Mouse (Mus musculus) bone marrow, adult 2 months (tissue): ENCODE data around the gene Utp18. TPM values are rescaled to one million over a fixed set of nuclear protein-coding genes. Genes with fewer than 3 reads are reported as not detected.

ENCODE experiments used
- H3K27ac ChIP-seq: fragments of 200-500 bp; 2 replicates; pipeline ENCODE4 v1.5.1; 2012; ENCODE audit warnings: low read depth, mild to moderate bottlenecking, control low read depth, inconsistent platforms, low read length; ENCODE audit not compliant: control insufficient read depth, poor library complexity, insufficient read depth
- H3K4me1 ChIP-seq: fragments of 200-500 bp; 2 replicates; pipeline ENCODE4 v1.6.1; 2011; ENCODE audit warnings: low read length; ENCODE audit not compliant: control insufficient read depth, insufficient read depth
- H3K4me3 ChIP-seq: fragments of 200-500 bp; replicated peaks from 2 replicates; pipeline ENCODE3; 2011; ENCODE audit warnings: mild to moderate bottlenecking, low read depth, low read length, control low read depth; ENCODE audit not compliant: control insufficient read depth
- CTCF ChIP-seq: fragments of 200-500 bp; IDR thresholded peaks from 2 replicates; pipeline ENCODE4 v1.5.1; 2011; ENCODE audit warnings: low read length, control low read depth; ENCODE audit not compliant: control insufficient read depth, insufficient read depth
- POLR2A ChIP-seq: fragments of 200-500 bp; IDR thresholded peaks from 2 replicates; pipeline ENCODE4 v1.6.1; 2011; ENCODE audit warnings: low read depth, mild to moderate bottlenecking, control low read depth, low read length, borderline replicate concordance; ENCODE audit not compliant: control insufficient read depth
- WGBS: fragments of 180-500 bp; shearing (Covaris S2); methylation state at CpG from one replicate; pipeline ENCODE4 v1.1.7; 2018; 5-methylcytosine and 5-hydroxymethylcytosine counted together
- polyA plus RNA-seq: library from polyadenylated mRNA; stranded (reverse); fragments of >200 nt; gene quantifications from 2 replicates; pipeline ENCODE4 v1.2.4, GENCODE M21; 2011; ENCODE audit warnings: low replicate concordance; ENCODE audit not compliant: missing spikeins, insufficient read depth, insufficient read length

Gene Utp18
- polyA plus RNA-seq, 1 experiment, result 16.7 TPM

- no peak overlapping the region for H3K27ac ChIP-seq
- WGBS, result 2% methylated on average over 6 of the region's 6 CpGs
- no peaks in the 10 kb centered on the region for H3K4me1 ChIP-seq
- H3K4me3 ChIP-seq, result no peak overlapping the region
- TF ChIP-seq CTCF, result peak; percentile 70
- no peak for TF ChIP-seq POLR2A
Measured at GRCm38 (mm10) chr11:93856284-93856955, 29.1 kb downstream of the Utp18 start.

DNA sequence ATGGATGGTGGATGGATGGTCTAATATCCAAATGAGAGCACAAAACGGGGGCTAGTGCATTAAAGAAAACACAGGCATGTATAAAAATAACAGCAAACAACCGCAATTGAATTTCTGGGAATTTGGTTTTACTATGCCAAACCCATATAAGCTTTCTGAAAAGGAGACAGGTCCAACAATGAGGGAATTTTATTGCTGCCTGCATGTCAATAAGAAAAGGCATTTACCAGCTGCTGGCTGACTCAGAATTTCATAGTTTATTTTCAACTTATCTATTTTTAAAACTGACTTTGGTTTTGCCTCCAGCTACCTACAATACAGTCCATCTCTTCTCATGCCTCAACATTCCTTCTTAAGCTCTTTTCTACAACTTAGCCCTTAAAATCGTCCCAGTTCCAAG is 33.0 kb downstream of the Utp18 start:
- no peak overlapping the region for H3K4me3 ChIP-seq
- 72% methylated on average over 3 of the region's 3 CpGs for WGBS
- H3K4me1 ChIP-seq, result no peaks in the 10 kb centered on the region
- no peak overlapping the region for H3K27ac ChIP-seq
- TF ChIP-seq CTCF (no peak), POLR2A (no peak)

- WGBS, result 71% methylated on average over 2 of the region's 2 CpGs
- no peaks in the 10 kb centered on the region for H3K4me1 ChIP-seq
- no peak for TF ChIP-seq POLR2A
- no peak for TF ChIP-seq CTCF
Measured at GRCm38 (mm10) chr11:93847342-93847741, 38.2 kb downstream of the Utp18 start.

DNA sequence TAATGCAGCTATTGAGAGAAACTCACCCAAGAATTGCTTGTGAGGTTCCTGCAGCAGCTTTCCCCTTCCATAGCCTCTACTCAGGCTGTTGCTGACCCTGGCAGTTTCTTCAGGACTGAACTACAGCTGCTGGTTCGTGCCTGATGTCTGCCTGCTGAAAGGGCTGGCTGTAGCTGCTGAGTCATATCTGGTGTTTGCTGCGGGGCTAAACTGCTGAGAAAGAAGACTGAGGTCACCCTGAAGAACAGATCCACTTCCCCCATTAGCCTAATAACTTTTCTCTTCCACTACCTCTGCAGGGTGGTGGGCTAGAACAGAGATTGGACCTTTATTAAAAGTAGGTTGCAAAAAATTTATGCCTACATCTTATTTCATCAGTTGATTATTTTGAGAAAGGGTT is 49.8 kb downstream of the Utp18 start:
- H3K4me3 ChIP-seq, result no peak overlapping the region
- 5% methylated on average over 2 of the region's 2 CpGs for WGBS
- TF ChIP-seq CTCF, result no peak
- TF ChIP-seq POLR2A, result no peak
- H3K4me1 ChIP-seq, result no peaks in the 10 kb centered on the region
- no peak overlapping the region for H3K27ac ChIP-seq

More at GRCm38 (mm10) chr11:93847342-93847741, 38.2 kb downstream of the Utp18 start:
- no peak overlapping the region for H3K27ac ChIP-seq
- no peak overlapping the region for H3K4me3 ChIP-seq

DNA sequence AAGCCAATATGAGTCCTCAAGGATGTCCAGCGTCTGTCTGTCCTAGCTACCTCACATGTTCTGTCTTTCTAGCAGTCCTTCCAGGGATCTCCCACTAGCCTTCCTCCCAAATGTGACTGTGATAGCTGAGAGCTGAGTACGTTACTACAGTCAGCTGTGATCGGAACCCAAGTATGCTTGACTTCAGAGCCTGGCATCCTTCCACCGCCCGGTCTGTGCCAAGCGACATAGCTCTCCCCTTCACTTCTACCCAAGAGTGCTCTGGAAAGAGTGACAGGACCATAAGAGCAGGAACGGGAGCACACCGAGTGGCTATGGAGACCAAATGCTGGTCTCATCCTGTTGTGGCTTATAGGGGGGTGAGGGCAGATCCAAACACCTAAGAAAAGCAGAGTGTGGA is 55.6 kb downstream of the Utp18 start:
- 90% methylated on average over 8 of the region's 8 CpGs for WGBS
- Histone ChIP-seq H3K4me1 (no peaks in the 10 kb centered on the region), H3K4me3 (no peak overlapping the region), H3K27ac (no peak overlapping the region)
- no peak for TF ChIP-seq POLR2A
- TF ChIP-seq CTCF, result no peak

GRCm38 (mm10) chr11:93829327-93829679 is 56.3 kb downstream of the Utp18 start:
- TF ChIP-seq POLR2A (no peak), CTCF (no peak)
- 84% methylated on average over 6 of the region's 6 CpGs for WGBS
- Histone ChIP-seq H3K27ac (no peak overlapping the region; the same call in 1 of the 2 replicates), H3K4me1 (no peaks in the 10 kb centered on the region), H3K4me3 (no peak overlapping the region)

GRCm38 (mm10) chr11:93828619-93829326 is 56.8 kb downstream of the Utp18 start:
- 85% methylated on average over 14 of the region's 14 CpGs for WGBS
- TF ChIP-seq POLR2A, result no peak
- TF ChIP-seq CTCF, result no peak
- no peak overlapping the region for H3K27ac ChIP-seq
- H3K4me3 ChIP-seq, result no peak overlapping the region
- no peaks in the 10 kb centered on the region for H3K4me1 ChIP-seq

DNA sequence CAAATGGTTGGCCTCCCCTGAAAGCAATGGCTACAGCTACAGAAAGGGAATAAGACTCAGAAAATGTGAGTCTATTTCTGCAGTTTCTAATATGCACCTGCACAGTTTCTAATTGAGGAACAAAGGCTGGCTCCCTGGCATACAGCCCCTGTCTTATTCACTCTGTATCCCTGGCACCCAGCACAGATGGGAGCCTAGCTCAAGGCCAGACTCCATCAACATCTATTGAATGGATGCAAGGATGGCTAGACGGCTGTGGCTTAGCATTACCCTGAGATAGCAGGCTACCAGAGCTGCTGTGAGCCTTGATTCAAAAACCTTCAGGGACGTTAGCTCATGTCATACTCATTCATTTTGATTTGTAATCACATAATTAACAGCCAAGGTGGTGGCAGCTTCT is 63.3 kb downstream of the Utp18 start:
- Histone ChIP-seq H3K4me3 (no peak overlapping the region), H3K27ac (no peak overlapping the region), H3K4me1 (peaks cover 3% of the 10 kb centered on the region; the same call in 1 of the 2 replicates)
- 67% methylated on average over 2 of the region's 2 CpGs for WGBS
- no peak for TF ChIP-seq CTCF
- TF ChIP-seq POLR2A, result no peak
